Mouse (Mus musculus) CH12.LX (cell line): Measurements from ENCODE around the gene Ppp1r8. TPM values are rescaled to one million over a fixed set of nuclear protein-coding genes. Genes with fewer than 3 reads are reported as not detected.
"Not testable (repeated sequence)": the region's sequence is repeated elsewhere in the genome, so short reads cannot be mapped to it uniquely, and the experiment has no call there.

Experiments
- DNase-seq: peaks from one replicate; pipeline ENCODE4 v3.0.0-alpha.2; 2013; ENCODE audit errors: extremely low read depth
- H3K27ac ChIP-seq: 2 replicates; pipeline ENCODE4 v1.5.1; 2012; ENCODE audit warnings: low read depth, mild to moderate bottlenecking, control low read depth, moderate library complexity; ENCODE audit not compliant: insufficient read depth
- H3K27me3 ChIP-seq: replicated peaks from 2 replicates; pipeline ENCODE3; 2012; ENCODE audit warnings: inconsistent platforms
- H3K36me3 ChIP-seq, 2 experiments: replicated peaks in 1 of 2; 2 replicates each; pipeline versions ENCODE3 to v1.6.1; 2012; ENCODE audit warnings: inconsistent platforms in 1 of 2, low read length in 1 of 2, mild to moderate bottlenecking in 1 of 2, mixed read lengths in 1 of 2, moderate library complexity in 1 of 2; ENCODE audit not compliant: control insufficient read depth in 1 of 2, insufficient read depth in 1 of 2
- H3K4me1 ChIP-seq, 2 experiments: 2 replicates each; pipeline ENCODE4 v1.6.1; 2012; ENCODE audit warnings: inconsistent platforms in 1 of 2, moderate library complexity in 1 of 2; ENCODE audit not compliant: insufficient read depth in 2 of 2, control insufficient read depth in 1 of 2
- H3K4me2 ChIP-seq: 2 replicates; pipeline ENCODE4 v1.6.1; 2012; ENCODE audit warnings: low read depth, mild to moderate bottlenecking, control low read depth; ENCODE audit not compliant: poor library complexity, insufficient read depth, severe bottlenecking
- H3K4me3 ChIP-seq, 3 experiments: fragments of 150-350 bp in 1 of 3; sonication (generic) in 1 of 3; replicated peaks in 1 of 3; 2 replicates each; pipeline versions ENCODE3 to v1.5.1; 2011 to 2012; ENCODE audit warnings: low read depth in 2 of 3, low read length in 2 of 3, mild to moderate bottlenecking in 2 of 3, moderate library complexity in 2 of 3, control low read depth in 1 of 3, improper control_type of control experiment in 1 of 3, inconsistent platforms in 1 of 3, mixed read lengths in 1 of 3; ENCODE audit not compliant: poor library complexity in 1 of 3
- H3K79me2 ChIP-seq: replicated peaks from 2 replicates; pipeline ENCODE4 v1.6.1; 2012; ENCODE audit warnings: mild to moderate bottlenecking, moderate library complexity; ENCODE audit not compliant: control insufficient read depth, poor library complexity, insufficient read depth, severe bottlenecking; ENCODE audit errors: extremely low read depth
- H3K9ac ChIP-seq: 2 replicates; pipeline ENCODE4 v1.6.1; 2012; ENCODE audit warnings: low read depth, mild to moderate bottlenecking, control low read depth, moderate library complexity; ENCODE audit not compliant: insufficient read depth
- H3K9me3 ChIP-seq: replicated peaks from 2 replicates; pipeline ENCODE3; 2012; ENCODE audit warnings: low read length, inconsistent platforms, mixed read lengths
- CHD1 ChIP-seq: IDR thresholded peaks from 2 replicates; pipeline ENCODE4 v1.6.1; 2012; ENCODE audit warnings: low read depth, low read length, improper control_type of control experiment, inconsistent platforms
- CTCF ChIP-seq, 2 experiments: IDR thresholded peaks in 1 of 2; conservative IDR thresholded peaks in 1 of 2; 2 replicates each; pipeline ENCODE4 v1.5.1; 2011 to 2012; ENCODE audit warnings: low read depth in 2 of 2, low read length in 2 of 2, improper control_type of control experiment in 1 of 2, inconsistent platforms in 1 of 2, mild to moderate bottlenecking in 1 of 2, moderate library complexity in 1 of 2
- E2F4 ChIP-seq: IDR thresholded peaks from 2 replicates; pipeline ENCODE4 v1.6.1; 2011; ENCODE audit warnings: low read depth, low read length, improper control_type of control experiment; ENCODE audit not compliant: insufficient replicate concordance
- EP300 ChIP-seq: IDR thresholded peaks from 2 replicates; pipeline ENCODE4 v1.6.1; 2011; ENCODE audit warnings: low read length, improper control_type of control experiment
- ETS1 ChIP-seq: conservative IDR thresholded peaks from 2 replicates; pipeline ENCODE4 v1.6.1; 2012; ENCODE audit warnings: low read depth, mild to moderate bottlenecking, inconsistent platforms, low read length, improper control_type of control experiment, moderate library complexity
- JUN ChIP-seq: IDR thresholded peaks from 2 replicates; pipeline ENCODE4 v1.6.1; 2011; ENCODE audit warnings: low read depth, mild to moderate bottlenecking, low read length, improper control_type of control experiment, moderate library complexity; ENCODE audit not compliant: insufficient read depth
- MAFK ChIP-seq: IDR thresholded peaks from 2 replicates; pipeline ENCODE4 v1.6.1; 2011; ENCODE audit warnings: low read length, improper control_type of control experiment; ENCODE audit not compliant: insufficient replicate concordance
- MAZ ChIP-seq: IDR thresholded peaks from 2 replicates; pipeline ENCODE4 v1.6.1; 2012; ENCODE audit warnings: low read depth, mild to moderate bottlenecking, inconsistent platforms, low read length, improper control_type of control experiment, moderate library complexity
- NELFE ChIP-seq: IDR thresholded peaks from 2 replicates; pipeline ENCODE4 v1.6.1; 2011; ENCODE audit warnings: low read depth, low read length, improper control_type of control experiment
- NRF1 ChIP-seq: IDR thresholded peaks from 2 replicates; pipeline ENCODE4 v1.6.1; 2014; ENCODE audit warnings: low read depth, mild to moderate bottlenecking, inconsistent platforms, low read length, improper control_type of control experiment, moderate library complexity
- PAX5 ChIP-seq: IDR thresholded peaks from 2 replicates; pipeline ENCODE4 v1.6.1; 2012; ENCODE audit warnings: low read length, inconsistent platforms, mixed read lengths
- RAD21 ChIP-seq: IDR thresholded peaks from 2 replicates; pipeline ENCODE4 v1.6.1; 2011; ENCODE audit warnings: low read depth, mild to moderate bottlenecking, low read length, improper control_type of control experiment, moderate library complexity
- RCOR1 ChIP-seq: conservative IDR thresholded peaks from 2 replicates; pipeline ENCODE4 v1.6.1; 2012; ENCODE audit warnings: low read depth, mild to moderate bottlenecking, inconsistent platforms, low read length, improper control_type of control experiment
- SIN3A ChIP-seq: IDR thresholded peaks from 2 replicates; pipeline ENCODE4 v1.6.1; 2012; ENCODE audit warnings: low read length, improper control_type of control experiment, inconsistent platforms
- TCF12 ChIP-seq: IDR thresholded peaks from 2 replicates; pipeline ENCODE4 v1.6.1; 2014; ENCODE audit warnings: low read depth, mild to moderate bottlenecking, inconsistent platforms, low read length, improper control_type of control experiment
- USF2 ChIP-seq: conservative IDR thresholded peaks from 2 replicates; pipeline ENCODE4 v1.6.1; 2011; ENCODE audit warnings: low read depth, low read length, improper control_type of control experiment
- ZC3H11A ChIP-seq: IDR thresholded peaks from 2 replicates; pipeline ENCODE4 v1.6.1; 2012; ENCODE audit warnings: low read depth, mild to moderate bottlenecking, inconsistent platforms, low read length, improper control_type of control experiment
- ZKSCAN1 ChIP-seq: IDR thresholded peaks from 2 replicates; pipeline ENCODE4 v1.6.1; 2012; ENCODE audit warnings: low read depth, inconsistent platforms, low read length, improper control_type of control experiment, borderline replicate concordance
- ZNF384 ChIP-seq: IDR thresholded peaks from 2 replicates; pipeline ENCODE4 v1.6.1; 2012; ENCODE audit warnings: low read depth, low read length, improper control_type of control experiment, inconsistent platforms
- dilution Hi-C: fragments of 300-500 bp; cut with MboI; formaldehyde crosslinking; loops from 2 replicates; pipeline ENCODE4 v1.14.3; 2020; ENCODE audit warnings: low sequenced_read_pairs; ENCODE audit not compliant: extremely low pct_unique_long_range_greater_than_20kb, extremely low pct_ligation_motif_present
- in situ Hi-C: fragments of 300-500 bp; cut with MboI; formaldehyde crosslinking; loops from 3 replicates; pipeline ENCODE4 v1.14.3; 2019; ENCODE audit warnings: low sequenced_read_pairs, low pct_ligation_motif_present, low pct_unique_long_range_greater_than_20kb, mixed read lengths
- polyA plus RNA-seq: library from polyadenylated mRNA; unstranded; fragments of >175 nt; gene quantifications from 2 replicates; pipeline ENCODE4 v1.2.1, GENCODE M21; 2012; ENCODE audit warnings: low read depth; ENCODE audit not compliant: insufficient read length
- total RNA-seq, 2 experiments: library from RNA; depleted of rRNA; stranded (reverse); fragments of 300-350 nt in 1 of 2; fragments of >200 nt in 1 of 2; gene quantifications; 2 replicates each; pipeline ENCODE4 v1.2.3; 2012 to 2014

Gene Ppp1r8
- total and polyA plus RNA-seq, 3 experiments = 89.0 to 141 (median 107) TPM

DNA sequence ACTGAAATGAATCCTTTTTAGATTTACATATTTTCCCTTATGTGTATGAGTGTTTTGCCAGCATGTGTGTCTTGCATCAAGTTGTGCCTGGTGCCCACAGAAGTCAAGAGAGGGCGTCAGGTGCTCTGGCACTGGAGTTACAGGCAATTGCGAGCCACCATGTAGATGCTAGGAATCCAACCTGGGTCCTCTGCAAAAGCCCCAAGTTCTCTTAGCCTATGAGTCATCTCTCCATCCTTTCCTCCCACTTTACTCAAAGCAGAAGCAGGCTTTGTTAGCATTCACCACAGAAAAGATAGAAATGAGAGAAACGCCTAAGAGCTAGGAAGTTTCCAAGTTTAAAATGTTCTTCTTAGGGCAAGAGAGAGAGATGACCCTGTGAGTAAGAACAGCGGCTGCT lies 43.1 kb downstream of the Ppp1r8 start (continued):
- TF ChIP-seq RCOR1 (peak; percentile 98), MAZ (peak; percentile 51; the same call in 1 of the 2 replicates), ETS1 (peak; percentile 78; the same call in 1 of the 2 replicates), E2F4 (0 out of 2 replicates have a peak, but pooled peaks have one; percentile 75), PAX5 (no peak), CTCF (conservative IDR thresholded peaks at IDR 0.05 in 1 of 2, IDR thresholded peaks at IDR 0.05 in 1 of 2; ENCODE audit: low read depth in 2 of 2, low read length in 2 of 2) (peak in 1 of 2 experiments; percentile 58; a peak in 2 of 4 replicates), CHD1 (no peak), SIN3A (peak; percentile 73; the same call in 1 of the 2 replicates), MAFK (peak; percentile 72), JUN (peak; percentile 98), RAD21 (peak; percentile 40), NRF1 (no peak), ZC3H11A (no peak), EP300 (peak; percentile 97), USF2 (no peak), NELFE (no peak), ZKSCAN1 (no peak), TCF12 (peak; percentile 80)

DNA sequence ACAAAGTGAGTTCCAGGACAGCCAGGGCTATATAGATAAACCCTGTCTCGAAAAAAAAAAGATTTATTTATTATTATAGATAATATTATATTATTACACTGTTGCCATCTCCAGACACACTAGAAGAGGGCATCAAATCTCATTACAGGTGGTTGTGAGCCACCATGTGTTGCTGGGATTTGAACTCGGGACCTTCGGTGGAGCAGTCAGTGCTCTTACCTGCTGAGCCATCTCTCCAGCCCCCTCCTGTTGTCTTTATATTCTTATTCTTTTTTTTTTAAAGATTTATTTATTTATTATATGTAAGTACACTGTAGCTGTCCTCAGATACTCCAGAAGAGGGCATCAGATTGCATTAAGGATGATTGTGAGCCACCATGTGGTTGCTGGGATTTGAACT lies 44.3 kb downstream of the Ppp1r8 start:
- in situ Hi-C loops, H3K27me3 ChIP-seq: not testable (repeated sequence)

DNA sequence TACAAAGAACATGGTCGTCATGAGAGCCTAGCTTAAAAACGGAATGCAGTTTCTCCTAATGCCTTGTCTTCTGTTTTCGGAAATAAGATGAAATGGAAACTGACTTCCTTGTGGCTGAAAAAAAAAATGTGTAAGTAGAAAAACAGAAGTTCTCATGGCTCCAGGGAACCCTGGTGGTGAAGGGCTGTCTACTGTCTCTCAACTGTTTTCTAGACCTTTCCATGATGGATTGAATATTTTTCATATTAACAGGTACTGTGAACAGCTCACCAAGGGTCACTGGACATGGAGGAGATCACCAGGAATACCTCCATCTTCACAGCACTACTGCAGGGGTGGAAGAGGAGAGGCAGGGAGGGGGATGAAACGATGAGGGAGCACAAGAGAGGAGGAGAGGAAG lies 44.9 kb downstream of the Ppp1r8 start:
- no peak overlapping the region; the same call in 1 of the 2 replicates for H3K4me2 ChIP-seq
- TF ChIP-seq JUN (no peak), ZNF384 (peak; percentile 88)
- TF ChIP-seq, all 38 proteins: peak for 1
- Histone ChIP-seq H3K27me3 (no peaks in the 10 kb centered on the region), H3K79me2 (peaks cover 16% of the 10 kb centered on the region), H3K36me3 (peaks cover 0 to 3% of the 10 kb centered on the region in 2 experiments), H3K27ac (peak overlapping the region; percentile 44), H3K4me1 (peaks cover 9 to 51% of the 10 kb centered on the region in 2 experiments), H3K4me3 (no peak overlapping the region), H3K9me3 (no peaks in the 10 kb centered on the region), H3K9ac (peak overlapping the region; percentile 15; the same call in 1 of the 2 replicates)
- dilution Hi-C loops = no loop called here
- in situ Hi-C loops = no loop called here
- DNase-seq = no peak

More for the DNA sequence above, 44.3 kb downstream of the Ppp1r8 start:
- H3K9ac ChIP-seq, dilution Hi-C loops, H3K4me3 ChIP-seq, H3K27ac ChIP-seq, H3K9me3 ChIP-seq, H3K4me2 ChIP-seq, DNase-seq, H3K36me3 ChIP-seq: not testable (repeated sequence)
- Histone ChIP-seq H3K79me2 (peaks cover 15% of the 10 kb centered on the region), H3K4me1 (peaks cover 9 to 50% of the 10 kb centered on the region in 2 experiments)
